Mouse (Mus musculus) stomach, postnatal 0 days (tissue): ENCODE results near the gene Tdrd9.

Experiments used
- CTCF ChIP-seq: IDR thresholded peaks from 2 replicates; pipeline ENCODE4 v1.5.1; 2016; ENCODE audit warnings: antibody characterized with exemption, low read depth, mild to moderate bottlenecking, moderate library complexity
- EP300 ChIP-seq: optimal IDR thresholded peaks from 2 replicates; pipeline ENCODE3; 2016; ENCODE audit warnings: antibody characterized with exemption

- TF ChIP-seq CTCF (no peak), EP300 (no peak)
Observed at GRCm38 (mm10) chr12:111986756-111987155, 15.4 kb downstream of the Tdrd9 start.
